ENCODE assay signal across 15 mouse cellular contexts in genomic region chr5:130290242-130290641, GRCm38 (mm10). TPM values are rescaled to one million over a fixed set of nuclear protein-coding genes. Genes with fewer than 3 reads are reported as not detected.
A peak's percentile ranks its signal among the peaks of the same experiment; 100 is the strongest.
DNase-seq lines count a peak whose midpoint lies in the region; ATAC-seq and TF ChIP-seq lines count a peak whose summit lies in the region.
"Had no signal": no experiment of that assay in that cellular context is flagged by ENCODE, and none has a peak within 500 bp of the region (broad histone marks: within the 10 kb centered on the region; RNA-seq: fewer than 3 reads in every experiment).

No protein-coding gene starts in this region.

- DNase-seq in CD4-positive, CD25-positive, alpha-beta regulatory T cell, adult 2 months (ENCODE audit: low read depth, low spot score) = peak; percentile 17
- no peak for DNase-seq in liver, adult 2 months (ENCODE audit: extremely low read depth, low read depth, low spot score)
- no peak for DNase-seq in liver, embryonic 11.5 days (ENCODE audit: low spot score)
- DNase-seq in kidney, postnatal 36 days = no peak
- DNase-seq in MN1 (ENCODE audit: low spot score) = no peak
- DNase-seq: adrenal gland, postnatal 25 days; kidney, adult 9 months; retina, postnatal 1 day had no signal

- ATAC-seq in CD4-positive, CD25-positive, alpha-beta regulatory T cell, adult 4 months = no peak
- no peak for ATAC-seq in liver, embryonic 11.5 days (replicated peaks; ENCODE audit: low FRiP score)
- ATAC-seq in megakaryocyte progenitor cell, adult 5-6 weeks (replicated peaks; ENCODE audit: poor library complexity) = peak; percentile 58
- ATAC-seq: forebrain, embryonic 15.5 days had no signal

- 98% methylated on average over 6 of the region's 6 CpGs for WGBS in liver, adult 2 months
- WGBS in liver, embryonic 11.5 days = 96% methylated on average over 6 of the region's 6 CpGs

- no peak for TF ChIP-seq POLR2A in liver, adult 2 months (IDR thresholded peaks at IDR 0.05; ENCODE audit: extremely low read depth, insufficient read depth, low read length)

- no peaks in the 10 kb centered on the region for H3K79me2 ChIP-seq in liver, adult 2 months (ENCODE audit: control insufficient read depth, insufficient read depth, low read length)

- no peak overlapping the region for H3K4me2 ChIP-seq in liver, embryonic 11.5 days
- H3K4me2 ChIP-seq: forebrain, embryonic 15.5 days; hindbrain, embryonic 15.5 days; limb, embryonic 13.5 days; lung, embryonic 15.5 days had no signal

- H3K9ac ChIP-seq in liver, adult 2 months (ENCODE audit: low read depth, low read length) = no peak overlapping the region
- no peak overlapping the region for H3K9ac ChIP-seq in liver, embryonic 11.5 days (ENCODE audit: low read depth, low read length)
- H3K9ac ChIP-seq: forebrain, embryonic 15.5 days; hindbrain, embryonic 15.5 days; limb, embryonic 13.5 days; lung, embryonic 15.5 days had no signal

- H3K36me3 ChIP-seq in liver, adult 2 months (ENCODE audit: control insufficient read depth, insufficient read depth, low read length) = peaks cover 5% of the 10 kb centered on the region; the same call in 1 of the 2 replicates
- H3K36me3 ChIP-seq in liver, embryonic 11.5 days (ENCODE audit: control insufficient read depth, insufficient read depth, low read length) = peaks cover 18% of the 10 kb centered on the region
- peaks cover 88% of the 10 kb centered on the region for H3K36me3 ChIP-seq in E14TG2a.4 (ENCODE audit: insufficient read depth, low read length)

- no peak overlapping the region for H3K27ac ChIP-seq in liver, adult 2 months (replicated peaks; ENCODE audit: insufficient read depth, low read depth, low read length)
- no peak overlapping the region for H3K27ac ChIP-seq in liver, embryonic 11.5 days (ENCODE audit: low read depth, low read length)
- H3K27ac ChIP-seq: hindbrain, embryonic 15.5 days; limb, embryonic 13.5 days; lung, embryonic 15.5 days had no signal

- no peak overlapping the region for H3K4me3 ChIP-seq in liver, adult 2 months (ENCODE audit: insufficient read depth, low read depth, low read length)
- H3K4me3 ChIP-seq in liver, embryonic 11.5 days (ENCODE audit: low read depth, low read length) = no peak overlapping the region
- no peak overlapping the region for H3K4me3 ChIP-seq in E14TG2a.4 (replicated peaks; ENCODE audit: low read length)
- H3K4me3 ChIP-seq: forebrain, embryonic 15.5 days; hindbrain, embryonic 15.5 days; limb, embryonic 13.5 days; lung, embryonic 15.5 days had no signal

- peak; percentile 25; the same call in 1 of the 2 replicates for TF ChIP-seq CTCF in liver, adult 2 months (IDR thresholded peaks at IDR 0.05; ENCODE audit: low read depth, low read length)
- TF ChIP-seq CTCF in E14TG2a.4 (conservative IDR thresholded peaks at IDR 0.05; ENCODE audit: low read length) = peak; percentile 66

- H3K4me1 ChIP-seq in liver, adult 2 months (ENCODE audit: control insufficient read depth, insufficient read depth, low read length) = no peaks in the 10 kb centered on the region
- no peaks in the 10 kb centered on the region for H3K4me1 ChIP-seq in liver, embryonic 11.5 days (replicated peaks; ENCODE audit: control insufficient read depth, insufficient read depth, low read length)
- H3K4me1 ChIP-seq in E14TG2a.4 (replicated peaks; ENCODE audit: low read depth, low read length) = peaks cover 33% of the 10 kb centered on the region
- H3K4me1 ChIP-seq: hindbrain, embryonic 15.5 days; limb, embryonic 13.5 days; lung, embryonic 15.5 days had no signal

- no peaks in the 10 kb centered on the region for H3K27me3 ChIP-seq in liver, adult 2 months (ENCODE audit: control insufficient read depth, insufficient read depth, low read length)
- H3K27me3 ChIP-seq in liver, embryonic 11.5 days (replicated peaks; ENCODE audit: control insufficient read depth, insufficient read depth, low read length) = no peaks in the 10 kb centered on the region
- H3K27me3 ChIP-seq in E14TG2a.4 (ENCODE audit: insufficient read depth, low read length) = no peaks in the 10 kb centered on the region
- H3K27me3 ChIP-seq: forebrain, embryonic 15.5 days; hindbrain, embryonic 15.5 days; limb, embryonic 13.5 days; lung, embryonic 15.5 days had no signal

- no peaks in the 10 kb centered on the region for H3K9me3 ChIP-seq in liver, embryonic 11.5 days (ENCODE audit: control insufficient read depth, low read length)
- peaks cover 4% of the 10 kb centered on the region; the same call in 1 of the 2 replicates for H3K9me3 ChIP-seq in E14TG2a.4 (ENCODE audit: low read length)
- H3K9me3 ChIP-seq: forebrain, embryonic 15.5 days; hindbrain, embryonic 15.5 days; limb, embryonic 13.5 days; lung, embryonic 15.5 days had no signal

RNA-seq across cellular contexts. Expression of gene Tyw1, which starts 34.8 kb away (rescaled TPM):
- polyA plus RNA-seq in CD4-positive, CD25-positive, alpha-beta regulatory T cell, adult 4 months (2017; shearing (Covaris generic)) = 10 to 100 TPM; 22.1 to 44.6 TPM
- 12.8 and 13.3 TPM in 2 replicates for total RNA-seq in liver, adult 2 months (2014; rRNA removed)
- 6.8 and 8.0 TPM in 2 replicates for polyA plus RNA-seq in liver, adult 2 months (2012; rRNA removed)
- 28.5 and 32.2 TPM in 2 replicates for polyA plus RNA-seq in liver, embryonic 11.5 days (2014; fragmentation: Nextera tagmentation; extraction: Ambion mirVana)
- total RNA-seq in megakaryocyte progenitor cell, adult 5-6 weeks (2015) = 15.3 and 17.0 TPM in 2 replicates
- total RNA-seq in megakaryocyte progenitor cell, adult 5-6 weeks (2017) = 37.7 and 42.0 TPM in 2 replicates

RNA-seq across cellular contexts. Expression of gene Sbds, which starts 34.9 kb away (rescaled TPM):
- 100 to 1,000 TPM; 124 to 164 TPM for polyA plus RNA-seq in CD4-positive, CD25-positive, alpha-beta regulatory T cell, adult 4 months (2017; shearing (Covaris generic))
- total RNA-seq in liver, adult 2 months (2014; rRNA removed) = 36.9 and 42.5 TPM in 2 replicates
- 25.9 and 29.4 TPM in 2 replicates for polyA plus RNA-seq in liver, adult 2 months (2012; rRNA removed)
- polyA plus RNA-seq in liver, embryonic 11.5 days (2014; fragmentation: Nextera tagmentation; extraction: Ambion mirVana) = 80.5 and 83.7 TPM in 2 replicates
- 48.9 and 54.6 TPM in 2 replicates for total RNA-seq in megakaryocyte progenitor cell, adult 5-6 weeks (2015)
- 91.9 and 103 TPM in 2 replicates for total RNA-seq in megakaryocyte progenitor cell, adult 5-6 weeks (2017)
